Mouse (Mus musculus): Measurements from ENCODE around the gene Slit2. TPM values are rescaled to one million over a fixed set of nuclear protein-coding genes. Genes with fewer than 3 reads are reported as not detected.

Slit2 gene
- polyA plus RNA-seq (2014; fragmentation: Nextera tagmentation; extraction: Ambion mirVana) = 47.0 TPM in 2 replicates

- under 1% methylated on average over 65 of the region's 66 CpGs for WGBS
Observed at GRCm38 (mm10) chr5:47982941-47983701, at the start of gene Slit2. Slit2 (plus strand) TSS chr5:47983138.

GRCm38 (mm10) chr5:47938586-47939372 lies 44.2 kb upstream of the Slit2 start:
- Histone ChIP-seq H3K4me1 (ENCODE audit: control insufficient read depth in 2 of 2, insufficient read depth in 2 of 2, low read length in 2 of 2) (no peaks in the 10 kb centered on the region), H3K4me3 (ENCODE audit: control insufficient read depth in 1 of 2, insufficient read depth in 1 of 2, low read depth in 1 of 2, low read length in 2 of 2) (no peak overlapping the region), H3K27me3 (ENCODE audit: control insufficient read depth, insufficient read depth, low read length) (no peaks in the 10 kb centered on the region), H3K36me3 (ENCODE audit: control insufficient read depth, insufficient read depth, low read length) (no peaks in the 10 kb centered on the region), H3K9ac (ENCODE audit: low read length) (no peak overlapping the region), H3K4me2 (ENCODE audit: low read length) (no peak overlapping the region), H3K27ac (replicated peaks in 1 of 2; ENCODE audit: control insufficient read depth in 1 of 2, insufficient read depth in 1 of 2, low read depth in 2 of 2, low read length in 2 of 2) (no peak overlapping the region), H3K9me3 (ENCODE audit: control insufficient read depth, low read length) (no peaks in the 10 kb centered on the region)
- 70% methylated on average over 5 of the region's 5 CpGs for WGBS
- no peak for ATAC-seq (ENCODE audit: insufficient number of reproducible peaks, insufficient read depth, low FRiP score, low read depth)

More at GRCm38 (mm10) chr5:47982941-47983701, at the start of gene Slit2:
- Histone ChIP-seq H3K27ac (replicated peaks in 1 of 2; ENCODE audit: control insufficient read depth in 1 of 2, insufficient read depth in 1 of 2, low read depth in 2 of 2, low read length in 2 of 2) (peak within 1 kb of the TSS; percentile 46 to 73), H3K27me3 (ENCODE audit: control insufficient read depth, insufficient read depth, low read length) (peaks cover 10% of the 10 kb centered on the region), H3K9me3 (ENCODE audit: control insufficient read depth, low read length) (no peaks in the 10 kb centered on the region), H3K4me3 (ENCODE audit: control insufficient read depth in 1 of 2, insufficient read depth in 1 of 2, low read depth in 1 of 2, low read length in 2 of 2) (peak within 1 kb of the TSS; percentile 67 to 75), H3K9ac (ENCODE audit: low read length) (peak within 1 kb of the TSS; percentile 79), H3K36me3 (ENCODE audit: control insufficient read depth, insufficient read depth, low read length) (no peaks in the 10 kb centered on the region), H3K4me2 (ENCODE audit: low read length) (peak within 1 kb of the TSS; percentile 97), H3K4me1 (ENCODE audit: control insufficient read depth in 2 of 2, insufficient read depth in 2 of 2, low read length in 2 of 2) (peaks cover 2 to 14% of the 10 kb centered on the region in 2 experiments; a peak in 2 of 4 replicates)
- ATAC-seq (ENCODE audit: insufficient number of reproducible peaks, insufficient read depth, low FRiP score, low read depth) = peak; percentile 77

- Histone ChIP-seq H3K4me1 (ENCODE audit: control insufficient read depth in 2 of 2, insufficient read depth in 2 of 2, low read length in 2 of 2) (no peaks in the 10 kb centered on the region), H3K27ac (replicated peaks in 1 of 2; ENCODE audit: control insufficient read depth in 1 of 2, insufficient read depth in 1 of 2, low read depth in 2 of 2, low read length in 2 of 2) (no peak overlapping the region), H3K4me3 (ENCODE audit: control insufficient read depth in 1 of 2, insufficient read depth in 1 of 2, low read depth in 1 of 2, low read length in 2 of 2) (no peak overlapping the region), H3K4me2 (ENCODE audit: low read length) (no peak overlapping the region), H3K9ac (ENCODE audit: low read length) (no peak overlapping the region), H3K36me3 (ENCODE audit: control insufficient read depth, insufficient read depth, low read length) (no peaks in the 10 kb centered on the region), H3K9me3 (ENCODE audit: control insufficient read depth, low read length) (no peaks in the 10 kb centered on the region), H3K27me3 (ENCODE audit: control insufficient read depth, insufficient read depth, low read length) (no peaks in the 10 kb centered on the region)
- ATAC-seq (ENCODE audit: insufficient number of reproducible peaks, insufficient read depth, low FRiP score, low read depth) = no peak
- WGBS = 64% methylated on average over 1 of the region's 1 CpGs
Observed at GRCm38 (mm10) chr5:47956451-47956850, 26.5 kb upstream of the Slit2 start.

GRCm38 (mm10) chr5:47975795-47976194 lies 7.1 kb upstream of the Slit2 start:
- Histone ChIP-seq H3K4me3 (ENCODE audit: control insufficient read depth in 1 of 2, insufficient read depth in 1 of 2, low read depth in 1 of 2, low read length in 2 of 2) (no peak overlapping the region), H3K27ac (replicated peaks in 1 of 2; ENCODE audit: control insufficient read depth in 1 of 2, insufficient read depth in 1 of 2, low read depth in 2 of 2, low read length in 2 of 2) (no peak overlapping the region), H3K36me3 (ENCODE audit: control insufficient read depth, insufficient read depth, low read length) (no peaks in the 10 kb centered on the region), H3K9me3 (ENCODE audit: control insufficient read depth, low read length) (0 out of 2 replicates have a peak, but pooled peaks cover 4% of the 10 kb centered on the region), H3K4me2 (ENCODE audit: low read length) (no peak overlapping the region), H3K27me3 (ENCODE audit: control insufficient read depth, insufficient read depth, low read length) (no peaks in the 10 kb centered on the region), H3K4me1 (ENCODE audit: control insufficient read depth in 2 of 2, insufficient read depth in 2 of 2, low read length in 2 of 2) (no peaks in the 10 kb centered on the region; a peak in 1 of 4 replicates), H3K9ac (ENCODE audit: low read length) (no peak overlapping the region)
- whole genome bisulfite sequencing = 47% methylated on average over 2 of the region's 2 CpGs
- no peak for ATAC-seq (ENCODE audit: insufficient number of reproducible peaks, insufficient read depth, low FRiP score, low read depth)

- Histone ChIP-seq H3K27me3 (ENCODE audit: control insufficient read depth, insufficient read depth, low read length) (no peaks in the 10 kb centered on the region; the same call in 1 of the 2 replicates), H3K4me3 (ENCODE audit: control insufficient read depth in 1 of 2, insufficient read depth in 1 of 2, low read depth in 1 of 2, low read length in 2 of 2) (no peak overlapping the region), H3K27ac (replicated peaks in 1 of 2; ENCODE audit: control insufficient read depth in 1 of 2, insufficient read depth in 1 of 2, low read depth in 2 of 2, low read length in 2 of 2) (no peak overlapping the region), H3K36me3 (ENCODE audit: control insufficient read depth, insufficient read depth, low read length) (no peaks in the 10 kb centered on the region), H3K4me1 (ENCODE audit: control insufficient read depth in 2 of 2, insufficient read depth in 2 of 2, low read length in 2 of 2) (peaks cover 0 to 8% of the 10 kb centered on the region in 2 experiments; a peak in 1 of 4 replicates), H3K9ac (ENCODE audit: low read length) (no peak overlapping the region), H3K4me2 (ENCODE audit: low read length) (no peak overlapping the region), H3K9me3 (ENCODE audit: control insufficient read depth, low read length) (no peaks in the 10 kb centered on the region)
- no peak for ATAC-seq (ENCODE audit: insufficient number of reproducible peaks, insufficient read depth, low FRiP score, low read depth)
- WGBS = 25% methylated on average over 4 of the region's 4 CpGs
Observed at GRCm38 (mm10) chr5:47979371-47979770, 3.6 kb upstream of the Slit2 start.

GRCm38 (mm10) chr5:47980459-47980858 lies 2.5 kb upstream of the Slit2 start:
- H3K4me3 ChIP-seq (ENCODE audit: control insufficient read depth in 1 of 2, insufficient read depth in 1 of 2, low read depth in 1 of 2, low read length in 2 of 2) = no peak overlapping the region
- WGBS = 26% methylated on average over 5 of the region's 5 CpGs
- no peak for ATAC-seq (ENCODE audit: insufficient number of reproducible peaks, insufficient read depth, low FRiP score, low read depth)
- H3K27me3 ChIP-seq (ENCODE audit: control insufficient read depth, insufficient read depth, low read length) = peaks cover 5% of the 10 kb centered on the region
- no peaks in the 10 kb centered on the region for H3K9me3 ChIP-seq (ENCODE audit: control insufficient read depth, low read length)
- H3K9ac ChIP-seq (ENCODE audit: low read length) = no peak overlapping the region
- no peaks in the 10 kb centered on the region for H3K36me3 ChIP-seq (ENCODE audit: control insufficient read depth, insufficient read depth, low read length)
- H3K4me1 ChIP-seq (ENCODE audit: control insufficient read depth in 2 of 2, insufficient read depth in 2 of 2, low read length in 2 of 2) = peaks cover 2 to 9% of the 10 kb centered on the region in 2 experiments; a peak in 1 of 4 replicates
- no peak overlapping the region for H3K4me2 ChIP-seq (ENCODE audit: low read length)
- no peak overlapping the region for H3K27ac ChIP-seq (replicated peaks in 1 of 2; ENCODE audit: control insufficient read depth in 1 of 2, insufficient read depth in 1 of 2, low read depth in 2 of 2, low read length in 2 of 2)

GRCm38 (mm10) chr5:47981951-47982350 lies 987 bp upstream of the Slit2 start:
- Histone ChIP-seq H3K4me3 (ENCODE audit: control insufficient read depth in 1 of 2, insufficient read depth in 1 of 2, low read depth in 1 of 2, low read length in 2 of 2) (peak overlapping the region in 1 of 2 experiments; percentile 75; a peak in 1 of 4 replicates), H3K4me1 (ENCODE audit: control insufficient read depth in 2 of 2, insufficient read depth in 2 of 2, low read length in 2 of 2) (peaks cover 2 to 14% of the 10 kb centered on the region in 2 experiments; a peak in 2 of 4 replicates), H3K4me2 (ENCODE audit: low read length) (peak overlapping the region; percentile 97)

More at GRCm38 (mm10) chr5:47981951-47982350, 987 bp upstream of the Slit2 start:
- Histone ChIP-seq H3K36me3 (ENCODE audit: control insufficient read depth, insufficient read depth, low read length) (no peaks in the 10 kb centered on the region), H3K9me3 (ENCODE audit: control insufficient read depth, low read length) (no peaks in the 10 kb centered on the region), H3K27ac (replicated peaks in 1 of 2; ENCODE audit: control insufficient read depth in 1 of 2, insufficient read depth in 1 of 2, low read depth in 2 of 2, low read length in 2 of 2) (no peak overlapping the region), H3K27me3 (ENCODE audit: control insufficient read depth, insufficient read depth, low read length) (peaks cover 10% of the 10 kb centered on the region), H3K9ac (ENCODE audit: low read length) (peak overlapping the region; percentile 79; the same call in 1 of the 2 replicates)
- no peak for ATAC-seq (ENCODE audit: insufficient number of reproducible peaks, insufficient read depth, low FRiP score, low read depth)
- WGBS = 59% methylated on average over 8 of the region's 8 CpGs

Data from heart, embryonic 14.5 days (tissue).